Mouse (Mus musculus) intestine, postnatal 0 days (tissue): ENCODE results near the gene Sox11. TPM values are rescaled to one million over a fixed set of nuclear protein-coding genes. Genes with fewer than 3 reads are reported as not detected.

Source experiments
- ATAC-seq: fragments of 200-750 bp; cut with Nextera tagmentation; 2 replicates; pipeline ENCODE4 v1.8.0; 2017; ENCODE audit warnings: mild to moderate bottlenecking, moderate TSS enrichment, moderate library complexity
- H3K27ac ChIP-seq: fragments of 300-500 bp; sonication (generic); 2 replicates; pipeline ENCODE4 v1.5.1; 2014; ENCODE audit warnings: mild to moderate bottlenecking, low read depth, low read length, moderate library complexity
- H3K27me3 ChIP-seq: fragments of 300-500 bp; sonication (generic); replicated peaks from 2 replicates; pipeline ENCODE4 v1.6.1; 2014; ENCODE audit warnings: low read length, mixed read lengths; ENCODE audit not compliant: control insufficient read depth, insufficient read depth
- H3K36me3 ChIP-seq: fragments of 300-500 bp; sonication (generic); 2 replicates; pipeline ENCODE4 v1.6.1; 2014; ENCODE audit warnings: mild to moderate bottlenecking, moderate library complexity; ENCODE audit not compliant: control insufficient read depth, insufficient read depth
- H3K4me1 ChIP-seq: fragments of 300-500 bp; sonication (generic); replicated peaks from 2 replicates; pipeline ENCODE4 v1.6.1; 2014; ENCODE audit warnings: antibody characterized with exemption, low read length, mixed read lengths; ENCODE audit not compliant: control insufficient read depth, insufficient read depth
- H3K4me2 ChIP-seq: fragments of 300-500 bp; sonication (generic); replicated peaks from 2 replicates; pipeline ENCODE4 v1.6.1; 2014; ENCODE audit warnings: low read depth, mild to moderate bottlenecking, moderate library complexity
- H3K4me3 ChIP-seq: fragments of 300-500 bp; sonication (generic); 2 replicates; pipeline ENCODE4 v1.5.1; 2014; ENCODE audit warnings: low read depth, low read length
- H3K9ac ChIP-seq: fragments of 300-500 bp; sonication (generic); 2 replicates; pipeline ENCODE4 v1.6.1; 2014; ENCODE audit warnings: mild to moderate bottlenecking, low read depth, low read length
- H3K9me3 ChIP-seq: fragments of 300-500 bp; sonication (generic); 2 replicates; pipeline ENCODE4 v1.6.1; 2016; ENCODE audit warnings: mixed run types; ENCODE audit not compliant: control insufficient read depth
- CTCF ChIP-seq: sonication (generic); IDR thresholded peaks from 2 replicates; pipeline ENCODE4 v1.5.1; 2016; ENCODE audit warnings: low read depth, mild to moderate bottlenecking, control low read depth, antibody characterized with exemption, moderate library complexity
- WGBS: fragments of 180-500 bp; shearing (Covaris S2); extraction: QIAGEN DNeasy Blood & Tissue Kit; methylation state at CpG from one replicate; pipeline ENCODE4 v1.1.7; 2014; 5-methylcytosine and 5-hydroxymethylcytosine counted together
- polyA plus RNA-seq: library from polyadenylated mRNA; unstranded; fragments of >200 nt; fragmentation: Nextera tagmentation; extraction: Ambion mirVana; gene quantifications from 2 replicates; pipeline ENCODE4 v1.2.1, GENCODE M21; 2015

The Sox11 gene
- polyA plus RNA-seq, 1 experiment from 2014 or later = 4.7 TPM

GRCm38 (mm10) chr12:27309969-27310368 is 32.4 kb downstream of the Sox11 start:
- ATAC-seq = no peak
- Histone ChIP-seq H3K4me3 (no peak overlapping the region), H3K36me3 (no peaks in the 10 kb centered on the region), H3K27me3 (no peaks in the 10 kb centered on the region), H3K4me1 (no peaks in the 10 kb centered on the region), H3K9ac (no peak overlapping the region), H3K27ac (no peak overlapping the region), H3K9me3 (no peaks in the 10 kb centered on the region), H3K4me2 (no peak overlapping the region)
- no peak for TF ChIP-seq CTCF
- 80% methylated on average over 6 of the region's 6 CpGs for WGBS

DNA sequence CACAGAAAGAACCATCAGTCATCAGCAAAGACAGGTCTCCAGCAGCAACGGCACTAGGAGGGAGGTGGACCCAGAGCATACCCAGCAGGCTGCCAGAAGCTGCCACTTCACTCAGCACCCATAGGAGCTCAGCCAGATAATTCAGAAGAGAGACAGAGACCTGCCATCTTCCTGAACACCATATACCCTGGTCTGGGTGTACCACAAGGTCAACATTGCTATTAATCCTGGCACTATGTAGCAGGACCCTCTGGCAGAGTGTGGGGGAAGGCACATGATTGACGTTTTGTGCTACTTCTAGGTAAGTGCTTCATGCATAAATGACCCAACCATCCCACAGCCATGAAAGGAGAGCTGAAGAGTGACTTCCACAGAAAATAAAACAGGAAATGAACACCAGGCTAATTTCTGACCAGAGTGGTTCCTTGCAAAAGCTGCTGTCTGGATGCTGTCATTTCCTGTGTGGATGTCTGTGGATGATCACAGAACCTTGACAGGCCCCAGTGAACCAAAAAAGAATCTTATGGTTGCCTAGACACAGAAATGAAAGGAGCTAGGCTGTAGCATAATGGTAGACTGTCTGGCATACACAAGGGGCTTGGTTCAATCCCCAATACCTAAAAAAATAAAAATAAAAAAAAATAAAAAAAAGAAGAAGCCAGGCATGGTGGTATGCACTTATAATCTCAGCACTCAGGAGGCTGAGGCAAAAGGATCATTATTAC is 37.5 kb downstream of the Sox11 start:
- ATAC-seq = no peak
- H3K36me3 ChIP-seq = no peaks in the 10 kb centered on the region
- no peak overlapping the region for H3K9ac ChIP-seq
- 33% methylated on average over 2 of the region's 2 CpGs for WGBS
- TF ChIP-seq CTCF = no peak
- H3K27me3 ChIP-seq = no peaks in the 10 kb centered on the region
- H3K27ac ChIP-seq = no peak overlapping the region
- no peak overlapping the region for H3K4me2 ChIP-seq
- H3K9me3 ChIP-seq = no peaks in the 10 kb centered on the region
- H3K4me1 ChIP-seq = no peaks in the 10 kb centered on the region
- H3K4me3 ChIP-seq = no peak overlapping the region

DNA sequence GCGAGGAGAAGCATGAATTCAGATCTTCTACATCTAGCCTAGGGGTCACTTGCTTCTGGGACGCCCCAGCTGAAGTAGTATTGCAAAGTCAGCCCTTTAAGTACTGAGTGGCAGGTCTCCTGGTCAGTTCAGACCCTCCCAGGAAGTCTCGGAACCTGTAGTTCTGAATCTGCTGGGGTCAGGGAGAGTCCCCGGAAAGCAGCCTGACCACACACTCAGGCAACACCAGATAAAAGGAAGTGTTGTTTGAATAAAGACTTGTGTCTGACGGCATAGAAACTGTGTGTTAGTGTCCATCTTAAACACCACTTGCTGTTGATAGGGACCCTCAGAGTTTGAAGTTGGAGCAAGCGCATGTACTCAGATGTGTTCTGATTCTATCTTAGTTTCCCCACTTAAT is 39.2 kb downstream of the Sox11 start:
- Histone ChIP-seq H3K36me3 (no peaks in the 10 kb centered on the region), H3K9ac (no peak overlapping the region), H3K4me3 (no peak overlapping the region), H3K27me3 (no peaks in the 10 kb centered on the region), H3K4me1 (no peaks in the 10 kb centered on the region), H3K4me2 (no peak overlapping the region), H3K9me3 (no peaks in the 10 kb centered on the region), H3K27ac (no peak overlapping the region)
- no peak for ATAC-seq
- TF ChIP-seq CTCF = no peak
- WGBS = 64% methylated on average over 6 of the region's 6 CpGs

GRCm38 (mm10) chr12:27298721-27299120 is 43.7 kb downstream of the Sox11 start:
- ATAC-seq = no peak
- Histone ChIP-seq H3K36me3 (no peaks in the 10 kb centered on the region), H3K27me3 (no peaks in the 10 kb centered on the region), H3K27ac (no peak overlapping the region), H3K4me2 (no peak overlapping the region), H3K4me1 (no peaks in the 10 kb centered on the region), H3K9ac (no peak overlapping the region), H3K9me3 (no peaks in the 10 kb centered on the region), H3K4me3 (no peak overlapping the region)
- TF ChIP-seq CTCF = no peak
- WGBS = 81% methylated on average over 3 of the region's 3 CpGs

DNA sequence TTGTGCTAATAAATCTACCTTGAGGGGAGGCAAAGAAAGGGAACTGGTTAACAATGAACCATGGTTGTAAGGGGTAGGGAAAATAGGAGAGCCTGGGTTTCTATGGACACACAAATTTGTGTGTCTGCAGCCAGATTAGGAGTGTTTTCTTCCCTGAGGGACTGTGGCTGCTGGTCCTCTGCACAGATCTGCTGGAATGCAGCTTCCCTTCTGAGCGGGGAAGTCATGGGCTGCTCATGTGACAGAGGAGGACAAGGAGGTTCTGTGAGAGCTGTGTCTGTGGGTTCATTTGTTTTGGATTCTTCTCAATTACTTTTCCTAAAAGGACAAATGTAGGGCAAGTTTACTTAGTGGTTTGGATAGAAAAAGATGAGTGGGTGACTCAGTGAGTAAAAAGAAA is 48.2 kb downstream of the Sox11 start:
- no peak for TF ChIP-seq CTCF
- Histone ChIP-seq H3K4me2 (no peak overlapping the region), H3K9me3 (no peaks in the 10 kb centered on the region), H3K4me1 (no peaks in the 10 kb centered on the region), H3K27me3 (no peaks in the 10 kb centered on the region), H3K36me3 (no peaks in the 10 kb centered on the region), H3K9ac (no peak overlapping the region), H3K4me3 (no peak overlapping the region), H3K27ac (no peak overlapping the region)
- ATAC-seq = no peak
- 40% methylated on average over 1 of the region's 1 CpGs for WGBS

- Histone ChIP-seq H3K27ac (no peak overlapping the region), H3K9ac (no peak overlapping the region), H3K4me1 (no peaks in the 10 kb centered on the region), H3K36me3 (no peaks in the 10 kb centered on the region), H3K4me3 (no peak overlapping the region), H3K4me2 (no peak overlapping the region), H3K9me3 (no peaks in the 10 kb centered on the region), H3K27me3 (no peaks in the 10 kb centered on the region)
- no peak for ATAC-seq
- 40% methylated on average over 10 of the region's 10 CpGs for WGBS
- TF ChIP-seq CTCF = no peak
These were observed 48.6 kb downstream of the Sox11 start for GRCm38 (mm10) chr12:27293736-27294135.
